Mouse (Mus musculus): ENCODE measurements around the gene Sostdc1. TPM values are rescaled to one million over a fixed set of nuclear protein-coding genes. Genes with fewer than 3 reads are reported as not detected.

The Sostdc1 gene
- polyA plus RNA-seq, 1 experiment from 2014 or later, result 50.1 TPM

- no peak overlapping the region for H3K4me3 ChIP-seq (ENCODE audit: low read depth, low read length)
- H3K27me3 ChIP-seq (ENCODE audit: control insufficient read depth, insufficient read depth, low read length), result no peaks in the 10 kb centered on the region
- ATAC-seq (replicated peaks; ENCODE audit: insufficient number of reproducible peaks, low FRiP score, low TSS enrichment, low read depth) (no peak), DNase-seq (ENCODE audit: low spot score) (no peak)
- 82% methylated on average over 6 of the region's 6 CpGs for WGBS
- no peak overlapping the region for H3K27ac ChIP-seq (replicated peaks; ENCODE audit: low read depth, low read length)
- no peaks in the 10 kb centered on the region for H3K4me1 ChIP-seq (ENCODE audit: control insufficient read depth, insufficient read depth, low read length)
- H3K9ac ChIP-seq (replicated peaks; ENCODE audit: low read length), result no peak overlapping the region
- no peaks in the 10 kb centered on the region for H3K9me3 ChIP-seq (replicated peaks; ENCODE audit: control insufficient read depth, low read length)
- H3K4me2 ChIP-seq (ENCODE audit: low read depth, low read length), result no peak overlapping the region
- no peaks in the 10 kb centered on the region for H3K36me3 ChIP-seq (replicated peaks; ENCODE audit: control insufficient read depth, insufficient read depth, low read depth, low read length)
Measured at GRCm38 (mm10) chr12:36308737-36309420, 5.1 kb upstream of the Sostdc1 start.

GRCm38 (mm10) chr12:36313015-36313414, 924 bp upstream of the Sostdc1 start:
- 21% methylated on average over 2 of the region's 2 CpGs for WGBS

GRCm38 (mm10) chr12:36314446-36314845, 507 bp downstream of the Sostdc1 start:
- ATAC-seq (replicated peaks; ENCODE audit: insufficient number of reproducible peaks, low FRiP score, low TSS enrichment, low read depth) (no peak), DNase-seq (ENCODE audit: low spot score) (peak; percentile 12)
- H3K27me3 ChIP-seq (ENCODE audit: control insufficient read depth, insufficient read depth, low read length), result no peaks in the 10 kb centered on the region
- H3K36me3 ChIP-seq (replicated peaks; ENCODE audit: control insufficient read depth, insufficient read depth, low read depth, low read length), result no peaks in the 10 kb centered on the region
- H3K9ac ChIP-seq (replicated peaks; ENCODE audit: low read length), result peak overlapping the region; percentile 35; the same call in 1 of the 2 replicates
- WGBS, result 40% methylated on average over 7 of the region's 7 CpGs
- no peak overlapping the region; the same call in 1 of the 2 replicates for H3K27ac ChIP-seq (replicated peaks; ENCODE audit: low read depth, low read length)
- H3K4me3 ChIP-seq (ENCODE audit: low read depth, low read length), result peak overlapping the region; percentile 16
- H3K4me2 ChIP-seq (ENCODE audit: low read depth, low read length), result peak overlapping the region; percentile 33
- H3K9me3 ChIP-seq (replicated peaks; ENCODE audit: control insufficient read depth, low read length), result no peaks in the 10 kb centered on the region
- H3K4me1 ChIP-seq (ENCODE audit: control insufficient read depth, insufficient read depth, low read length), result no peaks in the 10 kb centered on the region

More at GRCm38 (mm10) chr12:36313015-36313414, 924 bp upstream of the Sostdc1 start:
- Histone ChIP-seq H3K4me2 (ENCODE audit: low read depth, low read length) (no peak overlapping the region), H3K9me3 (replicated peaks; ENCODE audit: control insufficient read depth, low read length) (no peaks in the 10 kb centered on the region), H3K9ac (replicated peaks; ENCODE audit: low read length) (no peak overlapping the region), H3K4me3 (ENCODE audit: low read depth, low read length) (no peak overlapping the region), H3K27me3 (ENCODE audit: control insufficient read depth, insufficient read depth, low read length) (no peaks in the 10 kb centered on the region), H3K4me1 (ENCODE audit: control insufficient read depth, insufficient read depth, low read length) (no peaks in the 10 kb centered on the region), H3K36me3 (replicated peaks; ENCODE audit: control insufficient read depth, insufficient read depth, low read depth, low read length) (no peaks in the 10 kb centered on the region), H3K27ac (replicated peaks; ENCODE audit: low read depth, low read length) (no peak overlapping the region)
- ATAC-seq (replicated peaks; ENCODE audit: insufficient number of reproducible peaks, low FRiP score, low TSS enrichment, low read depth) (no peak), DNase-seq (ENCODE audit: low spot score) (no peak)

DNA sequence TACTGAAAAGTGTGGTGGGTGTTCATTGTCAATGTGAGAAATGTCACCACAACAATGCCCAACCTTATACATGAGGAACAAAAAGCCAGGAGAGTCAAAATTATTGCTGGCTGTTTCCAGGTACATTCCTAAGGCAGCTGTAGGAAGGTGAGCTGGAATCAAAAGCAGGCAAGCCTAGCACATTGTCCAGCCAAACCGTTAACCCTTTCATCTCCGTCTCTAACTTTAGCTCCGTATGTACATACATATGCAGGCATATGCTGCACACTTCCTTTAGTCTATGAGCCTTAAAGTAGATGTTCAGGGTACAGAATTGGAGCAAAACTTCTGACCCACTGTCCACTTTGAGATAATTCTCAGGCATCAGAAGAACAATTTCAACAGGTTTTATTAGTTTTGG, 1.6 kb downstream of the Sostdc1 start:
- Histone ChIP-seq H3K27me3 (ENCODE audit: control insufficient read depth, insufficient read depth, low read length) (no peaks in the 10 kb centered on the region), H3K27ac (replicated peaks; ENCODE audit: low read depth, low read length) (no peak overlapping the region), H3K9ac (replicated peaks; ENCODE audit: low read length) (peak overlapping the region; percentile 9; the same call in 1 of the 2 replicates), H3K4me2 (ENCODE audit: low read depth, low read length) (peak overlapping the region; percentile 19), H3K4me3 (ENCODE audit: low read depth, low read length) (peak overlapping the region; percentile 16), H3K36me3 (replicated peaks; ENCODE audit: control insufficient read depth, insufficient read depth, low read depth, low read length) (no peaks in the 10 kb centered on the region), H3K9me3 (replicated peaks; ENCODE audit: control insufficient read depth, low read length) (no peaks in the 10 kb centered on the region), H3K4me1 (ENCODE audit: control insufficient read depth, insufficient read depth, low read length) (no peaks in the 10 kb centered on the region)
- 74% methylated on average over 3 of the region's 3 CpGs for WGBS
- ATAC-seq (replicated peaks; ENCODE audit: insufficient number of reproducible peaks, low FRiP score, low TSS enrichment, low read depth), result no peak
- DNase-seq (ENCODE audit: low spot score), result peak; percentile 59

GRCm38 (mm10) chr12:36316056-36316455, 2.1 kb downstream of the Sostdc1 start:
- H3K4me1 ChIP-seq (ENCODE audit: control insufficient read depth, insufficient read depth, low read length), result no peaks in the 10 kb centered on the region
- H3K27me3 ChIP-seq (ENCODE audit: control insufficient read depth, insufficient read depth, low read length), result no peaks in the 10 kb centered on the region
- H3K36me3 ChIP-seq (replicated peaks; ENCODE audit: control insufficient read depth, insufficient read depth, low read depth, low read length), result no peaks in the 10 kb centered on the region
- no peak overlapping the region for H3K9ac ChIP-seq (replicated peaks; ENCODE audit: low read length)
- ATAC-seq (replicated peaks; ENCODE audit: insufficient number of reproducible peaks, low FRiP score, low TSS enrichment, low read depth) (no peak), DNase-seq (ENCODE audit: low spot score) (peak; percentile 9)
- H3K4me3 ChIP-seq (ENCODE audit: low read depth, low read length), result peak overlapping the region; percentile 4; the same call in 1 of the 2 replicates
- peak overlapping the region; percentile 19; the same call in 1 of the 2 replicates for H3K4me2 ChIP-seq (ENCODE audit: low read depth, low read length)
- 63% methylated on average over 3 of the region's 3 CpGs for WGBS
- no peak overlapping the region for H3K27ac ChIP-seq (replicated peaks; ENCODE audit: low read depth, low read length)
- H3K9me3 ChIP-seq (replicated peaks; ENCODE audit: control insufficient read depth, low read length), result no peaks in the 10 kb centered on the region

DNA sequence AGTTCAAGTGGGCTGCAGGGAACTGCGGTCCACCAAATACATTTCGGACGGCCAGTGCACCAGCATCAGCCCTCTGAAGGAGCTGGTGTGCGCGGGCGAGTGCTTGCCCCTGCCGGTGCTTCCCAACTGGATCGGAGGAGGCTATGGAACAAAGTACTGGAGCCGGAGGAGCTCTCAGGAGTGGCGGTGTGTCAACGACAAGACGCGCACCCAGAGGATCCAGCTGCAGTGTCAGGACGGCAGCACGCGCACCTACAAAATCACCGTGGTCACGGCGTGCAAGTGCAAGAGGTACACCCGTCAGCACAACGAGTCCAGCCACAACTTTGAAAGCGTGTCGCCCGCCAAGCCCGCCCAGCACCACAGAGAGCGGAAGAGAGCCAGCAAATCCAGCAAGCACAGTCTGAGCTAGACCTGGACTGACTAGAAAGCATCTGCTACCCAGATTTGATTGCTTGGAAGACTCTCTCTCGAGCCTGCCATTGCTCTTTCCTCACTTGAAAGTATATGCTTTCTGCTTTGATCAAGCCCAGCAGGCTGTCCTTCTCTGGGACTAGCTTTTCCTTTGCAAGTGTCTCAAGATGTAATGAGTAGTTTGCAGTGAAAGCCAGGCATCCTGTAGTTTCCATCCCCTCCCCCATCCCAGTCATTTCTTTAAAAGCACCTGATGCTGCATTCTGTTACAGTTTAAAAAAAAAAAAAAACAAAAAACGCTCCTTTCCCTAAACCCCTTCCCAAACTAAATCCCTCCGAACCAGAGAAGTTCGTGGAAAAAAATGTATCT, 3.3 kb downstream of the Sostdc1 start:
- Histone ChIP-seq H3K4me3 (ENCODE audit: low read depth, low read length) (peak overlapping the region; percentile 42), H3K27ac (replicated peaks; ENCODE audit: low read depth, low read length) (peak overlapping the region; percentile 52; the same call in 1 of the 2 replicates), H3K4me1 (ENCODE audit: control insufficient read depth, insufficient read depth, low read length) (no peaks in the 10 kb centered on the region), H3K9ac (replicated peaks; ENCODE audit: low read length) (peak overlapping the region; percentile 64), H3K9me3 (replicated peaks; ENCODE audit: control insufficient read depth, low read length) (no peaks in the 10 kb centered on the region), H3K36me3 (replicated peaks; ENCODE audit: control insufficient read depth, insufficient read depth, low read depth, low read length) (no peaks in the 10 kb centered on the region), H3K4me2 (ENCODE audit: low read depth, low read length) (peak overlapping the region; percentile 75), H3K27me3 (ENCODE audit: control insufficient read depth, insufficient read depth, low read length) (no peaks in the 10 kb centered on the region)
- peak; percentile 72 for ATAC-seq (replicated peaks; ENCODE audit: insufficient number of reproducible peaks, low FRiP score, low TSS enrichment, low read depth)
- peak; percentile 74 for DNase-seq (ENCODE audit: low spot score)
- 1% methylated on average over 30 of the region's 30 CpGs for WGBS

DNA sequence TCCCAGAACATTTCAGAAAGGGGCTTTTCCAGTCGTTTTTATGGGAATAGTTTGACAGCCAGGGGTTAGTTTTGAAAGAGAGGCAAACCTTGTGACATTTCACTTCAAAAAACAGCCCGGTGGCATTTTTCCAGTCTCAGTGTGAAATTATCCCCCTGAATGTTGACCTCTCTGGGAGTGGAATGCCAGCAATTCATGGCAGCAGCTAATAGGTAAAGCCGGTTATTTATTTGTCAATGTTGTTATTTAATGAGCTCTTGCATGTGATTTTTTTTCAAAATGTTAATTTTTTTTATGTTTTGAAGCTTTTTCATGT, 3.8 kb downstream of the Sostdc1 start:
- no peaks in the 10 kb centered on the region for H3K36me3 ChIP-seq (replicated peaks; ENCODE audit: control insufficient read depth, insufficient read depth, low read depth, low read length)
- 14% methylated on average over 3 of the region's 3 CpGs for WGBS
- peak overlapping the region; percentile 75; the same call in 1 of the 2 replicates for H3K4me2 ChIP-seq (ENCODE audit: low read depth, low read length)
- no peak for ATAC-seq (replicated peaks; ENCODE audit: insufficient number of reproducible peaks, low FRiP score, low TSS enrichment, low read depth)
- no peak overlapping the region for H3K27ac ChIP-seq (replicated peaks; ENCODE audit: low read depth, low read length)
- H3K4me3 ChIP-seq (ENCODE audit: low read depth, low read length), result no peak overlapping the region
- H3K9ac ChIP-seq (replicated peaks; ENCODE audit: low read length), result no peak overlapping the region
- H3K27me3 ChIP-seq (ENCODE audit: control insufficient read depth, insufficient read depth, low read length), result no peaks in the 10 kb centered on the region
- DNase-seq (ENCODE audit: low spot score), result peak; percentile 9
- no peaks in the 10 kb centered on the region for H3K9me3 ChIP-seq (replicated peaks; ENCODE audit: control insufficient read depth, low read length)
- H3K4me1 ChIP-seq (ENCODE audit: control insufficient read depth, insufficient read depth, low read length), result no peaks in the 10 kb centered on the region

DNA sequence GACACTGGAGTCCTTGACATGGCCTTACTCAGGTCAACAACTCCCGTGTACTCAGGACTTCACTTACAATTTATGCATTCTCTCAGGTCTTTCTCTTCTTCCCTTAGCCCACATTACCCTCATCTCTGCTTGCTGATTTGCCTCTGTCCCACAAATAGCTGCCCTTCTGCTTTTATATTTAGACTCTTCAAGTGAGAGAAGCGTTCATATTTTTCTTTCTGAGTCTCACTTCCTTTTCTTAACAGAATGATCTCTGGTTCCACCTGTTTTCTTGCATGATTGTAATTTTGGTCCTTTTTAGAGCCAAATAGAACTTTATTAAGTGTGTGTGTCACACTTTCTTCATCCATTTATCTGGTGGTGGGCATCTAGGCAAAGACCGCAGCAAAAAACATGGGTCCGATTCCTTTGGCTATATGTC, 12.2 kb downstream of the Sostdc1 start:
- H3K4me1 ChIP-seq (ENCODE audit: control insufficient read depth, insufficient read depth, low read length), result no peaks in the 10 kb centered on the region
- H3K36me3 ChIP-seq (replicated peaks; ENCODE audit: control insufficient read depth, insufficient read depth, low read depth, low read length), result no peaks in the 10 kb centered on the region
- WGBS, result 93% methylated on average over 4 of the region's 4 CpGs
- no peak overlapping the region for H3K9ac ChIP-seq (replicated peaks; ENCODE audit: low read length)
- no peaks in the 10 kb centered on the region for H3K27me3 ChIP-seq (ENCODE audit: control insufficient read depth, insufficient read depth, low read length)
- H3K4me3 ChIP-seq (ENCODE audit: low read depth, low read length), result no peak overlapping the region
- DNase-seq (ENCODE audit: low spot score) (no peak), ATAC-seq (replicated peaks; ENCODE audit: insufficient number of reproducible peaks, low FRiP score, low TSS enrichment, low read depth) (no peak)
- no peak overlapping the region for H3K27ac ChIP-seq (replicated peaks; ENCODE audit: low read depth, low read length)
- H3K9me3 ChIP-seq (replicated peaks; ENCODE audit: control insufficient read depth, low read length), result no peaks in the 10 kb centered on the region
- no peak overlapping the region for H3K4me2 ChIP-seq (ENCODE audit: low read depth, low read length)
